Mouse (Mus musculus): ENCODE measurements around the gene Gm21060.
"Not testable (repeated sequence)": the region's sequence is repeated elsewhere in the genome, so short reads cannot be mapped to it uniquely, and the experiment has no call there.

Gm21060 gene

DNA sequence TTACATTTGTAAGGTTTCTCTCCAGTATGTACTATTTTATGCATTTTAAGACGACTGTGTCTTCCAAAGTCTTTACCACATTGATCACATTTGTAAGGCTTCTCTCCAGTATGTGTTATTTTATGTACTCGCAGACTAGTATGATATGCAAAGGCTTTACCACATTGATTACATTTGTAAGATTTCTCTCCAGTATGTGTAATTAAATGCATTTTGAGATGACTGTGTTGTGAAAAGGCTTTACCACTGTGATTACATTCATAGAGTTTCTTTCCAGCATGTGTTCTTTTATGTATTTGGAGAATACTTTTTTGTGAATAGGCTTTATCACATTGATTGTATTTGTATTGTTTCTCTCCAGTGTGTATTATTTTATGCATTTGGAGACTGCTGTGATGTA is at the start of gene Gm21060:
Gene Gm21060, minus strand, starts transcription at position 101 of the 400 bp plus-strand sequence.
- DNase-seq: no peak

DNA sequence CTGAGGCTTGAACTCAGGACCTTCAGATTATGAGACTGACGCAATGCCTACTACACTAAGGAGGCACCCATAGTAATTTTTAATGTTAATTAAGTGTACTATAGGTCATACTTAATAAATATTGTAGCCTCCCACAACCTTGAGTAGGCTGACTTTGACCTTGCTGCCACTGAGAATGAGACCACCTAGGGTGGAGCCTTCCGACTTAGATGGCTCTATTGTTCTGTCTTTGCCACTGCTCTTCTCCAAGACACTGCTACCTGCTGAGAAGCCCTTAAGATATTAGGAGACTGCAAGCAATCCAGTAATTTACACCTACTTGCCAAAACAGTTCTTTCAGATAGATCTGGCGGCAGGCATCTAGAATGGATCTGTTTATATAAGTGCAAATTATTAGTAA is 24.0 kb upstream of the Gm21060 start:
- not testable (repeated sequence) for DNase-seq

DNA sequence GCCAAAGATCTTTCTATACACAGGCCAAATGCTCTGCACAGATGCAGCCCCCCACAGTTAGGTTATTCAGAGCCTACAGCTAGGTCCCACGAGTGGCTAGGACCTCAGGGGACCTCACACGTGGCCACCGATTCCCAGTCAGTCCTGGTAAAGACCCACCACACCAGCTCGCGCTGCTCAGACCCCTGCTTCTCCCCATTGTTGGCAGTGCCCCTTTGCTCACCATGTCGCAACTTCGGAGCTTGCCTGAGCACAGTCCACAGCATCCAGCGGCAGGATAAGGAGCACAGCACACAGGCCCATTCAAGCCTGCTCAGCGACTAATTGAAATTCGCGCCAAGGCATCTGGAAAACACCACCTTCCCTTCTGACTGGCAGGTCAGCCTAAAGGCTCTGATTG is 16.3 kb upstream of the Gm21060 start:
- not testable (repeated sequence) for DNase-seq

DNA sequence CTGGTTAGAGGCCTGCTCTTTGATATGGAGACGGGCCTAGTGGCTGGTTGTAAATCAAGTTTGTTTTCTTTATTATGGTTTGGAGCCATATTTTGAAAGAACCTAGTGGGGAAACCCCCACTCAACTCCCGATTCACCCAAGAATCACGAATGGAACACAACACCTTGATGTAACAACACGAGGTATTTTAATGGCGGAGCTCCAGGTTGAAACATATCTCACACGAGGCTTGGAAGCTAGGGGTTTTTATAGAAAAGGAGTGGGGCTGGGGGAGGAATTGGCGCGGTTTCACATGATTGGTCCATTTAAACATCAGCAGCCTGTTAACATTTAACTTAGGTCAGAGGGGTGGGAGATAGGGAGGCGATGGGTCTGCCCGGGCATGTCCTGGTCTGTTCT is 15.5 kb upstream of the Gm21060 start:
- not testable (repeated sequence) for DNase-seq

DNA sequence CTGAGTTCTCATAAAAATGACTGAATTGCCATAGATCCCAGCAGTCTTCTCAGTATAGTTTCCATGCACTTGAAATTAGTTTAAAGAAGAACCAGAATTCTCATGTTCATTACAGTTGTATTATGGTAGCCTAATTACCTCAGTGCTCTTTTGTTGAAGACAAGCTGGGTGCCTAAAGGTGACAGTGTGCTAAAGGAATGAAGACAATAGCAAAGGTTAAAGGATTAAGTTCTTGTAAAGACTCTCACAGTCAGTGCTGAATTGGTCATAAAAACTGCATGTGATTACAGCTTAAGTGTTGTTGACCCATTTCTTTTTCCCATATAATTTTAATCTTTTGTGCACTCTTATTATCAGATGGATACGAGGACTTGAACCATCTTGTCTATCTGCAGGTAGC is 11.2 kb upstream of the Gm21060 start:
- DNase-seq: not testable (repeated sequence)

- not testable (repeated sequence) for DNase-seq
Observed at GRCm38 (mm10) chr19:61285033-61285432, 11.8 kb downstream of the Gm21060 start.

DNA sequence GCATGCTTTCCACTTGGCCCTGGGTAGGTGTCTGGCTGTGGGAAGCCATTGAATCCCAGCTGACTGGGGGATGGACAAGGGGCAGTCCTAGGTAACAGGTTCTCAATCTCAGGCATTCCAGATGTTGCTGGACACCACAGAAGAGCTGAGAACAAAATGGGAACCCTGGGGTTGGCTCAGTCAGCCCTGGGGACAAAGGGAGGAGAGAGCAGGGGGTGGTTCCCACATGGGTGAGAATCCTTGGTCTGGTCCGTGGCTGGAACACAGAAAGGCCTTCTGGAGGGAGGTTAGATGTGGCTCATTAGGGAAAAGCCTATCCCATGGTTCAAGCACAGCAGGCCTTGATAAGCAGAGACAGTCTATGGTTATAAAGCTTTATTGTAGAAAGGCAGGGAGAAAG is 13.3 kb downstream of the Gm21060 start:
- DNase-seq: no peak

DNA sequence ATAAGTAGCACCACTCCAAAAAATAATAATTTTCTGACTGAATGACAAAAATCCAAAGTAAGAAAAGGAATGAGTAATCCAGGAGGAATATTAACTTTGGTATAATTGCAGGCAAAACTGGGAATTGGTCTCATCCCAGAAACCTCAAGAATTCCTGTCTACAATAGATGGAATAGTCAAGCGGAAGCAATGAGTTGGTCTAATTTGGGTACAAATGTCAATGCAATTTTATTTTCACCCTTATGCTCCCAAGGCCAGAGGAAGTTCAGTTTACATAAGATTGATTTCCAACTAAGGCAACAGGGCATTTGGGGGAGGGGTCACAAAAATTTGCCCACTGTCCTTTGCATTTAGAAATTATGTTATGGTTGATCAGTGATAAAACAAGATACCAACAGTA is 21.4 kb downstream of the Gm21060 start:
- DNase-seq: no peak

- DNase-seq: not testable (repeated sequence)
Observed at GRCm38 (mm10) chr19:61269141-61269540, 27.7 kb downstream of the Gm21060 start.

- DNase-seq: no peak
Observed at GRCm38 (mm10) chr19:61267141-61267540, 29.7 kb downstream of the Gm21060 start.

- DNase-seq: no peak
Observed at GRCm38 (mm10) chr19:61266651-61267050, 30.2 kb downstream of the Gm21060 start.

DNA sequence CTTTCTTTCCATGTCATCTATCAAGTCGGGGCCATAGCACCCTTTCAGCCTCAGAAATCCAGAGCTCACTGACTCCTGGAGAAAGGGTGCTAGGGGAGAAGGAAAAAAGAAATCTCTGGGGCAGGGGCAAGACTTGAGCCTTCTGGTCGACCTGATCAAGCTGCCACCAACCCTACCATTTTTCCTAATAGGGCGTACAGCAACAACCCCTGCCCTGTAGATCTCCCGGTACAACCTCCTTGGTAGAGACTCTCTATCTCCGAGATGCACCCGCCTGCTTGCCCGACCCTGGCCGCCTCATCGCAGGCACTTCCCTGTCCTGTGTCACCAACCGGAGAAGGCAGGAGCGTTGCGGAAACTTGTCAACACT is 30.6 kb downstream of the Gm21060 start:
- peak; percentile 31 for DNase-seq

DNA sequence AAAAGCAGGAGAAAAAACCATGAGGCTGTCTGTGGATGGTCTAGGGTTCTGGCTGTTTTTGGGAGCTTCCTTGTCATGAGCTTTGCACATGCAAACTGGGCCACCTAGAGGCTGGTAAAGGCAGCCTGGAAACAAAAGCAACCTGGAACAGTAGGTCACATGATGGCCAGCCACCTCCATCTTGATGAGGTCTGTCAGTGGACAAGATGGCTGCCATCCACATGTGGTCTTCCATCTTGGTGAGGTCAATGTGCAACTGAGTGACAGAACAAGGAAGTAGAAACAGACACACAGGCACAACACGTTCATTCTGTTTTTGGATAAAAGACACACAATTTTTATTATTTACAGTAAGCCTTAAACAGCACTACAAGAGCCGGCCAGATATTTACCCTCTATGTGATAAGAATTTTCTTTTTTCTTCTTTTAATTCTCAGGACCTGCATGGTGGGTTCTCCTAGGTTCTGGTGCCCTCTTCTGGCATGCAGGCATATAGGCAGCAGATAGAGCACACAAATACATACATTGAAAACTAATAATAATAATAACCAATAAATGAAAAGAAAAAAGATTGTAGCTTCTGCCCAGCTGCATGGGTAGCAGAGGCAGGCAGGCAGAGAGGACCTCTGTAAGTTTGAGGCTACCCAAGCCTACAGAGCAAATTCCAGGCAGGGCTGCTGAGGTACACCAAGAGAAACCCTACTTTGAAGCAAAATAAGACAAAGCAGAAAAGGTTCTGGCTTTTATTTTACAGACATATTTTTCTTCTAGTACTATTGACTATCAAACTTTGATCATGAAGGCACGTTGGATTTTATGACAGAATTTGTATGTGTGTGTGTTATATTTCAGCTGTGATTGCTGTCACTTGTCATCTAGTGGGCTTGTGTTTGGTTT is 31.3 kb downstream of the Gm21060 start:
- peak; percentile 92 for DNase-seq

- no peak for DNase-seq
Observed at GRCm38 (mm10) chr19:61264933-61265332, 31.9 kb downstream of the Gm21060 start.

- no peak for DNase-seq
Observed at GRCm38 (mm10) chr19:61264227-61264626, 32.6 kb downstream of the Gm21060 start.

GRCm38 (mm10) chr19:61261241-61261640 is 35.6 kb downstream of the Gm21060 start:
- DNase-seq: no peak

GRCm38 (mm10) chr19:61257733-61258132 is 39.1 kb downstream of the Gm21060 start:
- DNase-seq: no peak

DNA sequence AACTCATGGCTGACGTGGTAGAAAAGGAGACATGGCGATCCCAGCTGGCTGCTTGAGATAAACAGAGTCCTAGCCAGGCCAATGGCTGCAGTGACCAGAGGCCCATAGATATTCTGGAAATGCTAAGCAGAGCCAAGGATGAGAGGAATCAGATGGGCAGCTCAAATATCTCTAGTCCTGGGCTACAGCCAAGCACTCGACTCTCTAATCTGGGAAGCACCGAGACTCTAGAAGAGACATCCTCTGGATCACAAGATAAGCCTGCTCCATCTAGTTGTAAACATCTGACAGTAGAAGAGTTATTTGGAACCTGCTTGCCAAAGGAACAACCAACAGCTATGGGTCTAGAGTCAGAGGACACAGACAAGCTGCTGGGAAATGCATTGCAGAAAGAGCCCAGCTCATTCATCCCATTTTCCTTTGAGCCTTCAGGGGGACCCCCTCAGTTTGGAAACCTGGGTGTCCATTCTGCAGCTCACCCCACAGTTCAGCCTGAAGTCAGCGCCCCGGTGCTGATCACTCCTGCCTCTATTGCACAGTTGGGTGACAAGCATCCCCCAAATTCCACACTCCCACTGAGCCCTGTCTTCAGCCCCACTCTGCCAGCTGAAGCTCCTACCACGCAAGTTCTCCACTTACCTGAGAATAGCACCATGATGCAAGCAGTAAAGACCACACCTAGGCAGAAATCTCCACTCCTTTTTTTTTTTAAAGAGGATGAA is 40.5 kb downstream of the Gm21060 start:
- no peak for DNase-seq

GRCm38 (mm10) chr19:61247334-61247733 is 49.5 kb downstream of the Gm21060 start:
- DNase-seq: not testable (repeated sequence)

All from lung, postnatal 36 days (tissue).